Mouse (Mus musculus): ENCODE results near the gene Zbtb8a. TPM values are rescaled to one million over a fixed set of nuclear protein-coding genes. Genes with fewer than 3 reads are reported as not detected.
A peak's percentile ranks its signal among the peaks of the same experiment; 100 is the strongest.
"Not testable (repeated sequence)": the region's sequence is repeated elsewhere in the genome, so short reads cannot be mapped to it uniquely, and the experiment has no call there.

The Zbtb8a gene
- 8.8 and 8.9 TPM in 2 replicates for polyA plus RNA-seq (2012; rRNA removed)

GRCm38 (mm10) chr4:129377601-129378390 lies at the start of gene Zbtb8a:
Gene Zbtb8a, minus strand, starts transcription at chr4:129378116.
- Histone ChIP-seq H3K4me3 (ENCODE audit: insufficient read depth, low read length) (peak within 1 kb of the TSS; percentile 52), H3K4me1 (ENCODE audit: control insufficient read depth, insufficient read depth, low read length) (no peaks in the 10 kb centered on the region), H3K27ac (ENCODE audit: insufficient read depth, low read length) (0 out of 2 replicates have a peak within 1 kb of the TSS, but pooled peaks have one; percentile 1)
- no peak for TF ChIP-seq POLR2A (IDR thresholded peaks at IDR 0.05; ENCODE audit: extremely low read depth, insufficient read depth, low read length)
- TF ChIP-seq CTCF (IDR thresholded peaks at IDR 0.05; ENCODE audit: extremely low read depth, insufficient read depth, low read length), result no peak

GRCm38 (mm10) chr4:129418321-129418720 lies 40.4 kb upstream of the Zbtb8a start:
- TF ChIP-seq CTCF (IDR thresholded peaks at IDR 0.05; ENCODE audit: extremely low read depth, insufficient read depth, low read length) (no peak), POLR2A (IDR thresholded peaks at IDR 0.05; ENCODE audit: extremely low read depth, insufficient read depth, low read length) (no peak)
- Histone ChIP-seq H3K27ac (ENCODE audit: insufficient read depth, low read length) (no peak overlapping the region), H3K4me3 (ENCODE audit: insufficient read depth, low read length) (no peak overlapping the region), H3K4me1 (ENCODE audit: control insufficient read depth, insufficient read depth, low read length) (no peaks in the 10 kb centered on the region)

- no peaks in the 10 kb centered on the region for H3K4me1 ChIP-seq (ENCODE audit: control insufficient read depth, insufficient read depth, low read length)
- TF ChIP-seq POLR2A (IDR thresholded peaks at IDR 0.05; ENCODE audit: extremely low read depth, insufficient read depth, low read length) (no peak), CTCF (IDR thresholded peaks at IDR 0.05; ENCODE audit: extremely low read depth, insufficient read depth, low read length) (no peak)
- no peak overlapping the region for H3K4me3 ChIP-seq (ENCODE audit: insufficient read depth, low read length)
- no peak overlapping the region for H3K27ac ChIP-seq (ENCODE audit: insufficient read depth, low read length)
Measured at GRCm38 (mm10) chr4:129416478-129416877, 38.6 kb upstream of the Zbtb8a start.

GRCm38 (mm10) chr4:129415892-129416291 lies 38.0 kb upstream of the Zbtb8a start:
- no peaks in the 10 kb centered on the region for H3K4me1 ChIP-seq (ENCODE audit: control insufficient read depth, insufficient read depth, low read length)
- H3K27ac ChIP-seq (ENCODE audit: insufficient read depth, low read length), result no peak overlapping the region
- TF ChIP-seq POLR2A (IDR thresholded peaks at IDR 0.05; ENCODE audit: extremely low read depth, insufficient read depth, low read length) (no peak), CTCF (IDR thresholded peaks at IDR 0.05; ENCODE audit: extremely low read depth, insufficient read depth, low read length) (no peak)
- no peak overlapping the region for H3K4me3 ChIP-seq (ENCODE audit: insufficient read depth, low read length)

- TF ChIP-seq POLR2A (IDR thresholded peaks at IDR 0.05; ENCODE audit: extremely low read depth, insufficient read depth, low read length) (no peak), CTCF (IDR thresholded peaks at IDR 0.05; ENCODE audit: extremely low read depth, insufficient read depth, low read length) (no peak)
- H3K4me3 ChIP-seq (ENCODE audit: insufficient read depth, low read length), result no peak overlapping the region
- no peak overlapping the region for H3K27ac ChIP-seq (ENCODE audit: insufficient read depth, low read length)
- H3K4me1 ChIP-seq (ENCODE audit: control insufficient read depth, insufficient read depth, low read length), result no peaks in the 10 kb centered on the region; the same call in 1 of the 2 replicates
Measured at GRCm38 (mm10) chr4:129410991-129411390, 33.1 kb upstream of the Zbtb8a start.

GRCm38 (mm10) chr4:129410532-129410931 lies 32.6 kb upstream of the Zbtb8a start:
- H3K4me3 ChIP-seq (ENCODE audit: insufficient read depth, low read length); H3K27ac ChIP-seq (ENCODE audit: insufficient read depth, low read length); H3K4me1 ChIP-seq (ENCODE audit: control insufficient read depth, insufficient read depth, low read length): not testable (repeated sequence)

GRCm38 (mm10) chr4:129406447-129406846 lies 28.5 kb upstream of the Zbtb8a start:
- H3K27ac ChIP-seq (ENCODE audit: insufficient read depth, low read length), result no peak overlapping the region
- TF ChIP-seq POLR2A (IDR thresholded peaks at IDR 0.05; ENCODE audit: extremely low read depth, insufficient read depth, low read length) (no peak), CTCF (IDR thresholded peaks at IDR 0.05; ENCODE audit: extremely low read depth, insufficient read depth, low read length) (peak; percentile 34; the same call in 1 of the 2 replicates)
- H3K4me1 ChIP-seq (ENCODE audit: control insufficient read depth, insufficient read depth, low read length), result no peaks in the 10 kb centered on the region; the same call in 1 of the 2 replicates
- peak overlapping the region; percentile 18; the same call in 1 of the 2 replicates for H3K4me3 ChIP-seq (ENCODE audit: insufficient read depth, low read length)

- no peak overlapping the region for H3K4me3 ChIP-seq (ENCODE audit: insufficient read depth, low read length)
Measured at GRCm38 (mm10) chr4:129399813-129400212, 21.9 kb upstream of the Zbtb8a start.

GRCm38 (mm10) chr4:129396960-129397359 lies 19.0 kb upstream of the Zbtb8a start:
- TF ChIP-seq POLR2A (IDR thresholded peaks at IDR 0.05; ENCODE audit: extremely low read depth, insufficient read depth, low read length) (no peak), CTCF (IDR thresholded peaks at IDR 0.05; ENCODE audit: extremely low read depth, insufficient read depth, low read length) (no peak)
- H3K27ac ChIP-seq (ENCODE audit: insufficient read depth, low read length), result no peak overlapping the region
- no peak overlapping the region for H3K4me3 ChIP-seq (ENCODE audit: insufficient read depth, low read length)
- H3K4me1 ChIP-seq (ENCODE audit: control insufficient read depth, insufficient read depth, low read length), result no peaks in the 10 kb centered on the region

More at GRCm38 (mm10) chr4:129399813-129400212, 21.9 kb upstream of the Zbtb8a start:
- H3K4me1 ChIP-seq (ENCODE audit: control insufficient read depth, insufficient read depth, low read length), result no peaks in the 10 kb centered on the region
- no peak overlapping the region for H3K27ac ChIP-seq (ENCODE audit: insufficient read depth, low read length)
- no peak for TF ChIP-seq POLR2A (IDR thresholded peaks at IDR 0.05; ENCODE audit: extremely low read depth, insufficient read depth, low read length)
- TF ChIP-seq CTCF (IDR thresholded peaks at IDR 0.05; ENCODE audit: extremely low read depth, insufficient read depth, low read length), result no peak
